Mouse (Mus musculus) heart, adult 8-10 months (tissue): ENCODE data around the gene Rasgrp2. TPM values are rescaled to one million over a fixed set of nuclear protein-coding genes. Genes with fewer than 3 reads are reported as not detected.

Experiments
- DNase-seq: peaks from one replicate; pipeline ENCODE4 v3.0.0; 2022; ENCODE audit warnings: low spot score
- total RNA-seq, 4 experiments: library from RNA; stranded (reverse); gene quantifications; 2 replicates each; pipeline ENCODE4 v1.2.4; 2022

Gene Rasgrp2
- total RNA-seq, 4 experiments from 2014 or later: 31.2 to 51.0 (median 43.8) TPM

- no peak for DNase-seq
Observed at GRCm38 (mm10) chr19:6407109-6407508, 8.0 kb downstream of the Rasgrp2 start.

- DNase-seq: no peak
Observed at GRCm38 (mm10) chr19:6407816-6408510, 8.8 kb downstream of the Rasgrp2 start.

- no peak for DNase-seq
Observed at GRCm38 (mm10) chr19:6408749-6409148, 9.6 kb downstream of the Rasgrp2 start.

GRCm38 (mm10) chr19:6409176-6409575, 10.0 kb downstream of the Rasgrp2 start:
- DNase-seq: no peak

- DNase-seq: no peak
Observed at GRCm38 (mm10) chr19:6409936-6410335, 10.8 kb downstream of the Rasgrp2 start.

GRCm38 (mm10) chr19:6412798-6413197, 13.7 kb downstream of the Rasgrp2 start:
- DNase-seq: peak; percentile 36

GRCm38 (mm10) chr19:6415454-6415853, 16.3 kb downstream of the Rasgrp2 start:
- DNase-seq: no peak

- no peak for DNase-seq
Observed at GRCm38 (mm10) chr19:6416124-6416770, 17.1 kb downstream of the Rasgrp2 start.

- DNase-seq: no peak
Observed at GRCm38 (mm10) chr19:6416894-6417761, 18.0 kb downstream of the Rasgrp2 start.

- peak; percentile 85 for DNase-seq
Observed at GRCm38 (mm10) chr19:6418233-6418879, 19.2 kb downstream of the Rasgrp2 start, which contains the start of gene Nrxn2. Gene Nrxn2 (plus strand): TSS chr19:6418731.

- no peak for DNase-seq
Observed at GRCm38 (mm10) chr19:6418984-6419692, 20.0 kb downstream of the Rasgrp2 start.

- DNase-seq: no peak
Observed at GRCm38 (mm10) chr19:6419805-6420310, 20.7 kb downstream of the Rasgrp2 start.

- no peak for DNase-seq
Observed at GRCm38 (mm10) chr19:6420481-6421210, 21.5 kb downstream of the Rasgrp2 start.

GRCm38 (mm10) chr19:6421211-6421590, 22.1 kb downstream of the Rasgrp2 start:
- no peak for DNase-seq

- no peak for DNase-seq
Observed at GRCm38 (mm10) chr19:6422014-6422413, 22.9 kb downstream of the Rasgrp2 start.

- no peak for DNase-seq
Observed at GRCm38 (mm10) chr19:6423241-6423640, 24.1 kb downstream of the Rasgrp2 start.

- DNase-seq: no peak
Observed at GRCm38 (mm10) chr19:6424137-6424881, 25.2 kb downstream of the Rasgrp2 start.

- DNase-seq: no peak
Observed at GRCm38 (mm10) chr19:6425595-6425994, 26.5 kb downstream of the Rasgrp2 start.

GRCm38 (mm10) chr19:6426703-6427500, 27.8 kb downstream of the Rasgrp2 start:
- DNase-seq: no peak
